Mouse (Mus musculus) urinary bladder, postnatal 14 days (tissue): ENCODE measurements at regions not wholly inside any gene's neighbourhood (a gene's known extent, or its start where the extent isn't known, plus 50 kb on each side); places are given as distances from the start of the nearest gene placed in this dataset.

Experiments
- DNase-seq: peaks from one replicate; pipeline ENCODE4 v3.0.0; 2021; ENCODE audit warnings: low spot score

DNA sequence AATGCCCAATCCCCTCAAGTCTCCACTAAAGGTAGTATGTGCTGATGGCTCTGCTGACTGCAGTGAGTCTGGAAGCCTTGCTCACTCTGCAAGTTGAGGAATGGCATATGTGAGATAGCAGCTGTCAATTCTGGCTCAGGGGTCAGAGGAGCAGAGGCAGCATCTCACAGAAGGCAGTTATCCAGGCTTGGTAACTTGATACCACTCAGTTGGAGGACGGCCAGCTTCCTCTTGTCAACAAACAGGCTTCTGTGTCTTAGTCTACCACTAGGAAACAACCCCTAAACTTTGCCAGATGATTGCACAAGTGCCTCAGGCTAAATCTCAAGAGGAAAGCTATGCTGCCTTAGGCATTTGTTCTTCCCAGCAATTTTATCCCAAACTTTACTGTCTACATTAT lies 55.7 kb upstream of the Gabre start:
- DNase-seq: peak; percentile 4

DNA sequence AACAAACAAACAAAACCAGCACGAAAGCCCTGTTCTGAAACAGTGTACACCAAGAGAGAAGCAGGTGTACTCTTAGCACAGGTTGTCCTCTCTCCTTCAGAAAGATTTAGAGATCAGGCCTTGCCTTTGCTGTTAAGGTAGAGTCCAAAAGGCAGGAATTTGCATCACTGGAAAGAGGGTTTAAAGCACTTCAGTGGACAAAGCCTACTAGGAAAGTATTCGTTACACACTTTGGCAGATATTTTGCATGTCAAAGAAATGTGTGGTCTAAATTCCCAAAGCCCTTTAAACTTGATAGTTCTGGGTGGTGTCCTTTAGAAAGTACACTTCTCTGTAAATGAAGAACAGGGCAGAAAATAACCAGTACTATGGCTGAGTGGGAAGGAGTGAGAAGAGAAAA lies 54.2 kb upstream of the Gabre start:
- no peak for DNase-seq
